Mouse (Mus musculus) bone marrow macrophage, adult 2 months (primary cell): ENCODE results near the gene Shox2. TPM values are rescaled to one million over a fixed set of nuclear protein-coding genes. Genes with fewer than 3 reads are reported as not detected.

Experiments
- H3K27ac ChIP-seq: 2 replicates; pipeline ENCODE4 v1.5.1; 2012; ENCODE audit warnings: low read depth, low read length; ENCODE audit not compliant: insufficient read depth
- H3K4me1 ChIP-seq: 2 replicates; pipeline ENCODE4 v1.6.1; 2012; ENCODE audit warnings: low read length; ENCODE audit not compliant: control insufficient read depth, insufficient read depth
- H3K4me3 ChIP-seq: 2 replicates; pipeline ENCODE4 v1.5.1; 2012; ENCODE audit warnings: mild to moderate bottlenecking, low read length, moderate library complexity; ENCODE audit not compliant: insufficient read depth
- CTCF ChIP-seq: IDR thresholded peaks from 2 replicates; pipeline ENCODE4 v1.5.1; 2012; ENCODE audit warnings: low read depth, mild to moderate bottlenecking, low read length, moderate library complexity
- POLR2A ChIP-seq: IDR thresholded peaks from 2 replicates; pipeline ENCODE4 v1.6.1; 2012; ENCODE audit warnings: mild to moderate bottlenecking, low read depth, low read length, borderline replicate concordance
- polyA plus RNA-seq: library from polyadenylated mRNA; stranded (reverse); fragments of >200 nt; gene quantifications from 2 replicates; pipeline ENCODE4 v1.2.4, GENCODE M21; 2012; ENCODE audit not compliant: missing spikeins, insufficient read depth, insufficient read length

The Shox2 gene
- 0.50 and 1.1 TPM in 2 replicates for polyA plus RNA-seq

GRCm38 (mm10) chr3:66981706-66982105 is at the start of gene Shox2:
Gene Shox2, minus strand, starts transcription at chr3:66981771.
- H3K4me3 ChIP-seq: peak within 1 kb of the TSS; percentile 55
- TF ChIP-seq CTCF (no peak), POLR2A (no peak)
- 0 out of 2 replicates have a peak, but pooled peaks cover 10% of the 10 kb centered on the region for H3K4me1 ChIP-seq
- no peak within 1 kb of the TSS for H3K27ac ChIP-seq

GRCm38 (mm10) chr3:66996820-66997219 is 15.2 kb upstream of the Shox2 start:
- no peaks in the 10 kb centered on the region for H3K4me1 ChIP-seq
- H3K4me3 ChIP-seq: no peak overlapping the region
- no peak for TF ChIP-seq CTCF
- no peak for TF ChIP-seq POLR2A
- no peak overlapping the region for H3K27ac ChIP-seq

- TF ChIP-seq CTCF (no peak), POLR2A (no peak)
- 0 out of 2 replicates have a peak, but pooled peaks cover 7% of the 10 kb centered on the region for H3K4me1 ChIP-seq
Observed at GRCm38 (mm10) chr3:66986287-66986560, 4.7 kb upstream of the Shox2 start.

DNA sequence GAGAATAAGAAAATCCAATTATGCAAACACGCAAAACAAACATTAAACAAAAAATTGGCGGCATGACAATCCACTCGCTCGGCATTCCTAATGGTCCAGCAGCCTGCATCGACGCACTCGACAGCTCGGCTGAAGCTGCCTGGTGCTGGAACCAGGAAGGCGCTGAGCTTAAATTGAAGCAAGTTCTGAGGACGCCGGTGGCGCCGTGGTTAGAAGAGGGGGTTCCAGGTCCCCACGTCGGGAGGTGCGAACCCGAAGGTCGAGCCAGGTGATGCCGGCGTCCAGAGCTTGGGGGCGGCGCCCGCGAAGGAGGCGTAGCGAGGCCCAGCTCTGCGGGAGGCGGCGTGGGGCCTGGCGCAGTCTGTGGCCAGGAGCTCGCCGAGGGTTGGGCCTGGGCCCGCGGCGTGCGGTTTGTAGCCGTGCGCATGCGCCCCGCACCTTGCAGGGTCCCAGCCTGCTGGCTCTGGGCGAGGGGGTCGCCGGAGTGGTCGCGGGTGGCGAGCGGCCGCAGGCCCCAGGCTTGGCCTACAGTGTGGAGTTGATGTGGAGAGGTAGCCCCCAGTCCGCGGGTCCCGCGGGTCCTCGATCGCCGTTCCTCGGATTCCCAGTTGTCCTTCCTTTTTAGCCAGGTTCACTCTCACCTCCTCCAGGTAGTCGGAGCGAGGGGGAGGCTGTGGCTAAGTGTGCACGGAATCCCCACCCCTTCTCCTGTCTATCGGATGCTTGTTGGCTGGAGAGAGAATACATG is 4.1 kb upstream of the Shox2 start:
- H3K27ac ChIP-seq: no peak overlapping the region
- peak overlapping the region; percentile 94 for H3K4me3 ChIP-seq
- TF ChIP-seq POLR2A (no peak), CTCF (no peak)
- H3K4me1 ChIP-seq: 0 out of 2 replicates have a peak, but pooled peaks cover 7% of the 10 kb centered on the region

More at GRCm38 (mm10) chr3:66986287-66986560, 4.7 kb upstream of the Shox2 start:
- Histone ChIP-seq H3K4me3 (peak overlapping the region; percentile 94), H3K27ac (no peak overlapping the region)

GRCm38 (mm10) chr3:66983481-66983880 is 1.9 kb upstream of the Shox2 start:
- Histone ChIP-seq H3K4me1 (0 out of 2 replicates have a peak, but pooled peaks cover 11% of the 10 kb centered on the region), H3K4me3 (no peak overlapping the region), H3K27ac (no peak overlapping the region)
- no peak for TF ChIP-seq POLR2A
- no peak for TF ChIP-seq CTCF

DNA sequence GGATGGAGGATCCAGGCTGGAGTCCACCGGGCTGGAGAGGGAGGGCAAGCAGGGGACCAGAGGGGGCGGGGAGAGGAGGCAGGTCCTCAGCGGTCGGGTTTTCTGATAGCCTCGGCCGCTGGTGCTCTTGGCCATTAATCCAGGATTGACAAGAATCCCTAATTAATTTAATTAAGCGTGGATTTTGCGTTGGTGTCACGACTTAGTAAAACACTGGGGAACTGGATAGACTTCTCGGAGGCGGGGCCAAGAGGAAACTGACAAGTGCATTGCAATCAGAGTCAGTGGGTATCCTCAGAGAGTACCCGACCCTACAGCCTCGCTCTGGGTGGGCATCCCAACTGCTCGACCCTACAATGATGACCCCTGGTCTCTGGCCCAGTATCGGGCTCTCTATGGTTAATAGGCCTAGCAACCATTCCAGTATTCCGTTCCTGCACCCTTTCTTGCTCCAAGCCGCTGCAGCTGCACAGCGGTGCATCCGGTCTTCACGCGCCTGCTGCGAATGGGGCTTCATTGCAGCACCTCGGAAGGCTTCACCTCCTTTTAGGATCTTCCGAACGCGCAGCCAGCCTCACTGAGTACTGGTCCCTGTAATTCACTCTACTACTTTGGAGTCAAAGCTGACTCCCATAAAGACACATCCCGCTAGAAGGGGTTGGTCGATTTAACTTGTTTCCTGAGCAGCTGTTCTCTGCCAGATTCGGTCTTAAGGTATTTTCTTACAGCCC is 775 bp upstream of the Shox2 start:
- H3K4me3 ChIP-seq: peak overlapping the region; percentile 32
- no peak overlapping the region for H3K27ac ChIP-seq
- TF ChIP-seq CTCF (no peak), POLR2A (no peak)

GRCm38 (mm10) chr3:66981101-66981661 is 390 bp downstream of the Shox2 start, which contains the start of gene Rsrc1:
Gene Rsrc1, plus strand, starts transcription at chr3:66981390.
- Histone ChIP-seq H3K4me1 (0 out of 2 replicates have a peak, but pooled peaks cover 8% of the 10 kb centered on the region), H3K27ac (no peak within 1 kb of the TSS)
- TF ChIP-seq CTCF: no peak
- TF ChIP-seq POLR2A: no peak

More for the DNA sequence above, 775 bp upstream of the Shox2 start:
- 0 out of 2 replicates have a peak, but pooled peaks cover 11% of the 10 kb centered on the region for H3K4me1 ChIP-seq

DNA sequence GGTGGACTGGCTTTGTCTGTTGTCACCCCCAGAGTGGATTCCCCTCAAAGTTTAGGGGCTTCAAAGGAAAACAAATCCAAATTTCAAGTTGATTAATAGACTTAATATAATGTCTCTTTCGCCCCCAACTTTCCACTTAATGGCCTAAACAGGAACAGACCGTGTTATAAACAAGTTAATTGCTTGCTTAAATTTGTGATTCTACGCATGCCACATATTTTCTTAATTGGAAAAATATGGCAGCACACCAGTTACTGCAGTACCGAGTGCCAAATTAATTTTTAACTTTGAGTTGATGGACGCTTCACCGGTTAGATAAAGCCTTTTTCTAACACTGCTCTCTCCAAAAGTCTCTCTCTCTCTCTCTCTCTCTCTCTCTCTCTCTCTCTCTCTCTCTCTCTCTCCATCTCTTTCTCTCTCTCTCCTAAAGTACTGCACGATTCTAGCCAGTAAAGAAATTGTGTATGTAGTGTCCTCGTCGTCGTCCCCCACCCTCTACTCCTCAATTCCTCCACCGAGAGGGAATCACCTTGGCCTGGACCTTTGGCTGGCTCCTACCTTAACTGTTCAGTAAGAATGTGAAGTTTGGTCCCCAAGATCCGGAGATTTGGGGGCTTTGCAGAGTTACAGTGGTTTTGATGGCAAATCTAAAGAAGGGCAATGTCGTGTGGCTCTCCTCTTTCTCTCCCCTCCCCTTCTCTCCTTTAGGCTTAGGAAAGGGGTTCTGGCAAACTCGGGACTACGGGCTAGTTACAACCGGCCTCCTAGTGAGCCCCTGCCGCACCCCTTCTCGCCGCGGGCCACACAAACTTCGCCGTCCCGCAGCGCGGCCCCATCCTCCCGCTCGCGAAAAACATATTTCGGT is 1.2 kb downstream of the Shox2 start:
- peak overlapping the region; percentile 55 for H3K4me3 ChIP-seq
- no peak overlapping the region for H3K27ac ChIP-seq
- H3K4me1 ChIP-seq: 0 out of 2 replicates have a peak, but pooled peaks cover 8% of the 10 kb centered on the region
- no peak for TF ChIP-seq POLR2A
- no peak for TF ChIP-seq CTCF

More at GRCm38 (mm10) chr3:66981101-66981661, 390 bp downstream of the Shox2 start, which contains the start of gene Rsrc1:
- peak within 1 kb of the TSS; percentile 55 for H3K4me3 ChIP-seq

- no peak for TF ChIP-seq CTCF
- no peak for TF ChIP-seq POLR2A
- H3K4me1 ChIP-seq: 0 out of 2 replicates have a peak, but pooled peaks cover 8% of the 10 kb centered on the region
- H3K27ac ChIP-seq: no peak overlapping the region
- no peak overlapping the region for H3K4me3 ChIP-seq
Observed at GRCm38 (mm10) chr3:66979491-66979890, 2.1 kb downstream of the Shox2 start.
